7 mouse cellular contexts compared by ENCODE assay signal in genomic region chr3:51195321-51195720, GRCm38 (mm10). TPM values are rescaled to one million over a fixed set of nuclear protein-coding genes. Genes with fewer than 3 reads are reported as not detected.
DNase-seq lines count a peak whose midpoint lies in the region; ATAC-seq and TF ChIP-seq lines count a peak whose summit lies in the region.

No protein-coding gene starts in this region.

- peak; percentile 90 for DNase-seq in MEL (ENCODE audit: low read depth, low spot score)
- DNase-seq in adrenal gland, postnatal 14 days = peak; percentile 82
- peak; percentile 84 for DNase-seq in gastrocnemius, adult 2 months
- DNase-seq in hindbrain, postnatal 0 days (ENCODE audit: low spot score) = no peak
- DNase-seq in cerebellum, adult 9-11 months = no peak

- H3K4me1 ChIP-seq in MEL (ENCODE audit: control insufficient read depth in 1 of 2, insufficient read depth in 2 of 2, low read length in 2 of 2) = peaks cover 4 to 9% of the 10 kb centered on the region in 2 experiments; a peak in 3 of 4 replicates
- 0 out of 2 replicates have a peak, but pooled peaks cover 2% of the 10 kb centered on the region for H3K4me1 ChIP-seq in hindbrain, postnatal 0 days (ENCODE audit: insufficient read depth, low read length)
- H3K4me1 ChIP-seq in limb, embryonic 12.5 days (replicated peaks) = peaks cover 9% of the 10 kb centered on the region

- no peaks in the 10 kb centered on the region; a peak in 1 of 4 replicates for H3K27me3 ChIP-seq in MEL (ENCODE audit: control insufficient read depth in 1 of 2, insufficient read depth in 2 of 2, low read length in 2 of 2)
- no peaks in the 10 kb centered on the region for H3K27me3 ChIP-seq in hindbrain, postnatal 0 days (ENCODE audit: insufficient read depth, low read length)
- H3K27me3 ChIP-seq in limb, embryonic 12.5 days = no peaks in the 10 kb centered on the region

- H3K27ac ChIP-seq in MEL (ENCODE audit: control insufficient read depth, low read depth, low read length) = peak overlapping the region; percentile 26; the same call in 1 of the 2 replicates
- H3K27ac ChIP-seq in gastrocnemius, adult 2 months = peak overlapping the region; percentile 73
- no peak overlapping the region for H3K27ac ChIP-seq in hindbrain, postnatal 0 days
- no peak overlapping the region for H3K27ac ChIP-seq in limb, embryonic 12.5 days

- TF ChIP-seq RAD21 in MEL (IDR thresholded peaks at IDR 0.05; ENCODE audit: low read depth, low read length) = no peak

- intact Hi-C loops in gastrocnemius, adult 2 months (cut with DNase I) = no loop called here

- no peak for TF ChIP-seq CTCF in MEL (IDR thresholded peaks at IDR 0.05 in 2 of 3, conservative IDR thresholded peaks at IDR 0.05 in 1 of 3; ENCODE audit: control insufficient read depth in 1 of 3, insufficient read depth in 1 of 3, low read depth in 2 of 3, low read length in 3 of 3, poor library complexity in 1 of 3, severe bottlenecking in 1 of 3)
- no peak for TF ChIP-seq CTCF in gastrocnemius, adult 2 months (IDR thresholded peaks at IDR 0.05)
- TF ChIP-seq CTCF in hindbrain, postnatal 0 days (IDR thresholded peaks at IDR 0.05; ENCODE audit: low read depth) = no peak

- H3K9me3 ChIP-seq in MEL (replicated peaks; ENCODE audit: insufficient read depth, low read length) = no peaks in the 10 kb centered on the region
- no peaks in the 10 kb centered on the region for H3K9me3 ChIP-seq in hindbrain, postnatal 0 days (ENCODE audit: low read length)
- no peaks in the 10 kb centered on the region for H3K9me3 ChIP-seq in limb, embryonic 12.5 days

- TF ChIP-seq EP300 in MEL (IDR thresholded peaks at IDR 0.05; ENCODE audit: low read depth in 1 of 2, low read length in 2 of 2) = peak in 1 of 2 experiments; percentile 18; a peak in 1 of 4 replicates

- H3K36me3 ChIP-seq in MEL (ENCODE audit: control insufficient read depth in 1 of 2, insufficient read depth in 2 of 2, low read length in 2 of 2) = 0 out of 4 replicates have a peak, but pooled peaks cover 0 to 3% of the 10 kb centered on the region in 2 experiments
- no peaks in the 10 kb centered on the region for H3K36me3 ChIP-seq in hindbrain, postnatal 0 days (ENCODE audit: insufficient read depth, low read length)
- no peaks in the 10 kb centered on the region for H3K36me3 ChIP-seq in limb, embryonic 12.5 days

- H3K9ac ChIP-seq in MEL (ENCODE audit: control insufficient read depth, low read depth, low read length, poor library complexity, severe bottlenecking) = peak overlapping the region; percentile 27; the same call in 1 of the 2 replicates
- H3K9ac ChIP-seq in hindbrain, postnatal 0 days (replicated peaks; ENCODE audit: low read length) = no peak overlapping the region
- no peak overlapping the region for H3K9ac ChIP-seq in limb, embryonic 12.5 days (replicated peaks)

- peak overlapping the region; percentile 32 for H3K4me2 ChIP-seq in hindbrain, postnatal 0 days (ENCODE audit: low read depth, low read length)
- H3K4me2 ChIP-seq in limb, embryonic 12.5 days = peak overlapping the region; percentile 38

- H3K79me2 ChIP-seq in MEL (ENCODE audit: control insufficient read depth, insufficient read depth, low read length, poor library complexity) = no peaks in the 10 kb centered on the region

- 40% methylated on average over 8 of the region's 8 CpGs for WGBS in hindbrain, postnatal 0 days
- WGBS in limb, embryonic 12.5 days = 56% methylated on average over 8 of the region's 8 CpGs

- peak; percentile 55; the same call in 1 of the 2 replicates for ATAC-seq in hindbrain, postnatal 0 days
- ATAC-seq in limb, embryonic 12.5 days (ENCODE audit: insufficient number of reproducible peaks, insufficient read depth, low FRiP score, low TSS enrichment, low read depth) = 0 out of 2 replicates have a peak, but pooled peaks have one; percentile 50
- peak; percentile 87 for ATAC-seq in monocyte, adult 5-6 weeks (replicated peaks; ENCODE audit: insufficient number of reproducible peaks, low FRiP score, low TSS enrichment, poor library complexity, severe bottlenecking)

- peak overlapping the region; percentile 36 to 67 for H3K4me3 ChIP-seq in MEL (ENCODE audit: control insufficient read depth in 1 of 2, insufficient read depth in 1 of 2, low read depth in 2 of 2, low read length in 2 of 2)
- H3K4me3 ChIP-seq in gastrocnemius, adult 2 months = peak overlapping the region; percentile 58
- no peak overlapping the region for H3K4me3 ChIP-seq in hindbrain, postnatal 0 days (ENCODE audit: low read length)
- no peak overlapping the region for H3K4me3 ChIP-seq in limb, embryonic 12.5 days (replicated peaks)

- no peak for TF ChIP-seq POLR2A in MEL (IDR thresholded peaks at IDR 0.05; ENCODE audit: control insufficient read depth in 1 of 2, insufficient read depth in 1 of 2, low read depth in 1 of 2, low read length in 2 of 2, poor library complexity in 1 of 2)

TF ChIP-seq in MEL, 35 proteins besides CTCF, POLR2A, EP300 and RAD21:
- TF ChIP-seq RCOR1 (IDR thresholded peaks at IDR 0.05; ENCODE audit: low read depth, low read length) (no peak; the same call in 1 of the 2 replicates), TAL1 (IDR thresholded peaks at IDR 0.05; ENCODE audit: low read length) (no peak), ETS1 (IDR thresholded peaks at IDR 0.05; ENCODE audit: low read depth, low read length) (peak; percentile 77), GATA1 (IDR thresholded peaks at IDR 0.05; ENCODE audit: low read depth, low read length) (no peak), MAX (IDR thresholded peaks at IDR 0.05; ENCODE audit: low read length) (0 out of 2 replicates have a peak, but pooled peaks have one; percentile 32), JUND (IDR thresholded peaks at IDR 0.05; ENCODE audit: low read depth, low read length) (peak; percentile 83; the same call in 1 of the 2 replicates), MAZ (IDR thresholded peaks at IDR 0.05; ENCODE audit: low read depth, low read length) (0 out of 2 replicates have a peak, but pooled peaks have one; percentile 30), SIN3A (IDR thresholded peaks at IDR 0.05; ENCODE audit: low read length) (peak; percentile 30; the same call in 1 of the 2 replicates), CHD2 (IDR thresholded peaks at IDR 0.05; ENCODE audit: low read length) (no peak)

RNA-seq across cellular contexts. Expression of gene Noct, which starts 28.9 kb away (rescaled TPM):
- total RNA-seq in MEL (2012; rRNA removed) = 16.4 and 17.8 TPM in 2 replicates
- polyA plus RNA-seq in MEL (2012; ENCODE audit: insufficient read depth in 1 of 2, insufficient read length in 2 of 2, low read depth in 1 of 2, low replicate concordance in 2 of 2, missing spikeins in 1 of 2) = 10 to 100 TPM in 1 of 2 experiments, not detected in 1; 26.7 TPM
- 28.7 and 44.7 TPM in 2 replicates for total RNA-seq in adrenal gland, postnatal 14 days (2021)
- 10 to 100 TPM; 23.7 to 34.3 TPM for total RNA-seq in gastrocnemius, adult 2 months (2021)
- 40.8 and 41.9 TPM in 2 replicates for total RNA-seq in hindbrain, postnatal 0 days (2014; rRNA removed)
- 27.7 and 31.6 TPM in 2 replicates for polyA plus RNA-seq in hindbrain, postnatal 0 days (2015; fragmentation: Nextera tagmentation; extraction: Ambion mirVana)
- polyA plus RNA-seq in limb, embryonic 12.5 days (2016; fragmentation: Nextera tagmentation; extraction: Ambion mirVana) = 14.8 and 15.4 TPM in 2 replicates
- 13.9 to 18.6 TPM (median 17.2 TPM) in 3 replicates for total RNA-seq in monocyte, adult 5-6 weeks (2017)

Comparison
In these comparisons a context has a peak if more than half of its experiments do, and no peak if none do; other contexts are left out.
1. DNase-seq: peak in MEL (single experiment), adrenal gland, postnatal 14 days (single experiment) and gastrocnemius, adult 2 months (single experiment); none in hindbrain, postnatal 0 days (single experiment) and cerebellum, adult 9-11 months (single experiment).
2. H3K27ac ChIP-seq: peak in MEL (single experiment) and gastrocnemius, adult 2 months (single experiment); none in hindbrain, postnatal 0 days (single experiment) and limb, embryonic 12.5 days (single experiment).
3. H3K4me3 ChIP-seq: peak in MEL (2 of 2) and gastrocnemius, adult 2 months (single experiment); none in hindbrain, postnatal 0 days (single experiment) and limb, embryonic 12.5 days (single experiment).
4. Peak in every context shown above with its lines, with median percentiles within 50 percentile points of each other: ATAC-seq.